Mouse (Mus musculus) lung, postnatal 25 days (tissue): ENCODE results near the gene Gm8994.

Experiments used
- DNase-seq: peaks from one replicate; pipeline ENCODE4 v3.0.0; 2022; ENCODE audit warnings: low spot score

Gm8994 gene

DNA sequence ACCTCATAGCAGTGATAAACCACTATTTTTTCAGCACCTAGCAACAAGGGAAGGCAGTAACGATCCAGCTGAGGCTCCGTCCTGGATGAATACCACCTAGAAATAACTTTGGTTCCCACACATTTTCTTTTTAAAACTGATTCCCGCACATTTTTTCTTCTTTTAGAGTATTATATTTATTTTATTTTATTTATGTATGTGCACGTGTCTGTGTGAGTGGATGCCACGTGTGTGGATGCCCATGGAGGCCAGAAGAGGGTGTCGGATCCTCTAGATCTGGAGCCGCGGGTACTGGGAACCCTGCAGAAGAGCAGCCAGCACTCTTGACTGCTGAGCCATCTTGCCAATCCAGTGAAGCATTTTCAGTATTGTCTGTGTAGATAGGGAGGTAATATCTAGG is 36.0 kb downstream of the Gm8994 start:
- no peak for DNase-seq

DNA sequence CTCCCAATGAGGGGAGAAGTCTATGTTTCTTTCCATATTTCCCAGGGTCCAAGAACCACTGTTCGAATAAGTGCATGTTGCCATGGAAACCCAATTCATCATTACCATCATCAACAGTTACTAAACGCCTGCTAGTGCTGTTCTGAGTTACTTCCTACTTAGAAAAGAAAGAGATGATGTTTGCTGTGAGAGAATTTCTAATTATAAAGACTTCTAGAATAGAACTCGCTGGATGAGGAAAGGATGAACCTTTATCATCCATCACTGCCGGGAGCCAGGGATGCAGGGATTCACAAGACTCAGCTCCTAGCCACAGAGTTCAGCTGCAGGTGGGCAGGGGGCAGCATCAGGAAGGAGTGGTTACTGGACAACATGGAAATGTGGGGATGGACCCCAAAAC is 36.7 kb downstream of the Gm8994 start:
- no peak for DNase-seq

DNA sequence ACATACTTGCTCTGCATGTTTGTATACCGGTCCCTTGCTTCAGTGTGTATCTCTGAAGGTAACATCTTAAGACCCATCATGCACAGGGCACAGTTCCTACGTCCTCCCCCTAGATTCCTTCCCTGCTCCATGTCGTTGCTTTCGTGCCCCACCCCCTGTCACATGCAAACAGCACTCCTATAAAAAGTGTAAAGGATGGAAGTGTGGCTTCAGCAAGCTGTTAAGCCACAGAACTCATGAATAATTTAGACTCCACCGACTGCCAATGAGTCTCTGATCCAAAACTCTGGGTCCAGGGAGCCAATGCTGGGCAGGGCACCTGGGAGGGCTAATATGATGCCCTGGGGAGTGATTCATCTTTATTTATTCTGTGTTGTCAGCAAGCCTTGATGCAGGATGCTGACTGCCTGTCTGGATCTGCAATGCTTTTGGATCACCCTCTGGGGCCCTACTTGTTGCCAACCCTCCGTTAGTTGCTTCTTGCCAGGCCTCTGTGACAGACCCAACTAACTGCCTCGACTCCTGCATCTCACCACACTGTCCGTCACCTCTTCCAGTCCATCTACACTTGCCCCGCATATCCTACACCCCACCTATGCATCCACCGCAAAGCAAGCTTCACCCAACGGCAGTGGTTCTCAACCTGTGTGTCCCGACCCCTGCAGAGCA is 37.2 kb downstream of the Gm8994 start:
- DNase-seq = no peak

DNA sequence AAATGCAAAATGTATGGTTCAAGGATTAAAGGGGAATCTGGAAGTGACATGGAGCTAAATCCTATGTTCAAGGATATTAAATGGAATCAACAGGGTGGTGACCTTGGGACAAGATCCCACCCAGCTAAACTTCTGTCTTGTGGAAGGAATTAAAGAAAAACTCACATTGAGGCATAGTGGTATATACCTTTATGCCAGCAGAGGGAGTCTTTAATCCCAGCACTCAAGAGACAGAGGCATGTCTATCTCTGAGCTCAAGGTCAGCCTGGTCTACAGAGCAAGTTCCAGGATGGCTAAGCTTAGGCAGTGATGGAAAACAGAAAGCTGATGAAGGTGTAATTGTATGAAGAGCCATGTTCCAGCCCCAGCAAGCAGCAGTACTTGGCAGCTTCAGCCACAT is 48.8 kb downstream of the Gm8994 start:
- DNase-seq = no peak
